Mouse (Mus musculus) bone marrow, adult 2 months (tissue): Measurements from ENCODE around the gene Sgms1.
"Not testable (repeated sequence)": the region's sequence is repeated elsewhere in the genome, so short reads cannot be mapped to it uniquely, and the experiment has no call there.

ENCODE experiments used
- CTCF ChIP-seq: fragments of 200-500 bp; IDR thresholded peaks from 2 replicates; pipeline ENCODE4 v1.5.1; 2011; ENCODE audit warnings: low read length, control low read depth; ENCODE audit not compliant: control insufficient read depth, insufficient read depth
- POLR2A ChIP-seq: fragments of 200-500 bp; IDR thresholded peaks from 2 replicates; pipeline ENCODE4 v1.6.1; 2011; ENCODE audit warnings: low read depth, mild to moderate bottlenecking, control low read depth, low read length, borderline replicate concordance; ENCODE audit not compliant: control insufficient read depth

- not testable (repeated sequence) for TF ChIP-seq CTCF, POLR2A
Measured at GRCm38 (mm10) chr19:32131707-32132488, 257.6 kb downstream of the Sgms1 start.
